Mouse (Mus musculus) thymus, adult 2 months (tissue): ENCODE measurements around the gene Angptl4. TPM values are rescaled to one million over a fixed set of nuclear protein-coding genes. Genes with fewer than 3 reads are reported as not detected.

Source experiments
- DNase-seq: peaks from one replicate; pipeline ENCODE4 v3.0.0; 2021
- H3K27ac ChIP-seq: fragments of 200-500 bp; 2 replicates; pipeline ENCODE4 v1.5.1; 2012; ENCODE audit warnings: low read length, control low read depth; ENCODE audit not compliant: control insufficient read depth, insufficient read depth
- H3K27me3 ChIP-seq: fragments of 200-500 bp; 2 replicates; pipeline ENCODE4 v1.6.1; 2012; ENCODE audit warnings: mild to moderate bottlenecking, low read length, moderate library complexity, mixed read lengths; ENCODE audit not compliant: control insufficient read depth, insufficient read depth
- H3K36me3 ChIP-seq: fragments of 200-500 bp; 2 replicates; pipeline ENCODE4 v1.6.1; 2012; ENCODE audit warnings: mild to moderate bottlenecking, low read length, moderate library complexity; ENCODE audit not compliant: control insufficient read depth, insufficient read depth
- H3K4me1 ChIP-seq: fragments of 200-500 bp; replicated peaks from 2 replicates; pipeline ENCODE4 v1.6.1; 2012; ENCODE audit warnings: low read length; ENCODE audit not compliant: control insufficient read depth, insufficient read depth
- H3K4me3 ChIP-seq: fragments of 200-500 bp; 2 replicates; pipeline ENCODE4 v1.5.1; 2012; ENCODE audit warnings: mild to moderate bottlenecking, low read length, control low read depth, moderate library complexity; ENCODE audit not compliant: control insufficient read depth, insufficient read depth
- CTCF ChIP-seq: fragments of 200-500 bp; IDR thresholded peaks from 2 replicates; pipeline ENCODE4 v1.5.1; 2012; ENCODE audit warnings: mild to moderate bottlenecking, control low read depth, low read length, moderate library complexity, borderline replicate concordance; ENCODE audit not compliant: control insufficient read depth, poor library complexity, insufficient read depth; ENCODE audit errors: extremely low read depth
- POLR2A ChIP-seq: fragments of 200-500 bp; IDR thresholded peaks from 2 replicates; pipeline ENCODE4 v1.6.1; 2012; ENCODE audit warnings: mild to moderate bottlenecking, low read length, control low read depth, moderate library complexity; ENCODE audit not compliant: control insufficient read depth, poor library complexity, insufficient read depth; ENCODE audit errors: extremely low read depth
- WGBS: fragments of 180-500 bp; shearing (Covaris S2); methylation state at CpG from one replicate; pipeline ENCODE4 v1.1.7; 2018; 5-methylcytosine and 5-hydroxymethylcytosine counted together
- polyA plus RNA-seq: library from polyadenylated mRNA; depleted of rRNA; stranded (reverse); fragments of >200 nt; gene quantifications from 2 replicates; pipeline ENCODE4 v1.2.3, GENCODE M21; 2012

Gene Angptl4
- polyA plus RNA-seq, 1 experiment: 23.0 TPM

DNA sequence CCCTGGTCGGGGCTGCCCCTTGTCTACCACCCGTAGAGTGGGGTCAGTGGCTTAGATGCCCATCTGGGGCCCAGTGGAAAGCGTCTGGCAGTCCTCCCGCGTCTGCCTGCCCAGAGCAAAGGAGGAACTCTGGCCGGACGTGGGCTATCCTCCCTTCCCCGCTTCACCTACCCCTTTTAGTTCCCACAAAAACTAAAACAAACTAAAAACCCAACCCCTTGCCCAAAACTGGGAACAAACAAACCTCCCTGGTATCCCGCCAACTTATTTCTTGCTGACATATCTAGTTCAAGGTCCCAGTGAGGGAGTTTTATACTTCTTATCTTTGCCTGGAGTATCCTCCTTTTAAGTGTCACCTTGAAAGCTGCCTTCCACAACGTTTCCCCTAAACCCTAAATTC, 26.6 kb upstream of the Angptl4 start:
- peaks cover 4% of the 10 kb centered on the region; the same call in 1 of the 2 replicates for H3K27me3 ChIP-seq
- H3K4me1 ChIP-seq: peaks cover 6% of the 10 kb centered on the region; the same call in 1 of the 2 replicates
- DNase-seq: no peak
- 12% methylated on average over 10 of the region's 10 CpGs for WGBS
- no peaks in the 10 kb centered on the region for H3K36me3 ChIP-seq
- H3K27ac ChIP-seq: no peak overlapping the region
- TF ChIP-seq POLR2A: no peak
- no peak for TF ChIP-seq CTCF
- no peak overlapping the region for H3K4me3 ChIP-seq

- Histone ChIP-seq H3K27me3 (peaks cover 4% of the 10 kb centered on the region; the same call in 1 of the 2 replicates), H3K27ac (no peak overlapping the region), H3K4me3 (no peak overlapping the region), H3K36me3 (no peaks in the 10 kb centered on the region), H3K4me1 (peaks cover 6% of the 10 kb centered on the region; the same call in 1 of the 2 replicates)
- WGBS: 71% methylated on average over 8 of the region's 9 CpGs
- no peak for TF ChIP-seq POLR2A
- TF ChIP-seq CTCF: no peak
- no peak for DNase-seq
Measured at GRCm38 (mm10) chr17:33807181-33807888, 25.7 kb upstream of the Angptl4 start.

DNA sequence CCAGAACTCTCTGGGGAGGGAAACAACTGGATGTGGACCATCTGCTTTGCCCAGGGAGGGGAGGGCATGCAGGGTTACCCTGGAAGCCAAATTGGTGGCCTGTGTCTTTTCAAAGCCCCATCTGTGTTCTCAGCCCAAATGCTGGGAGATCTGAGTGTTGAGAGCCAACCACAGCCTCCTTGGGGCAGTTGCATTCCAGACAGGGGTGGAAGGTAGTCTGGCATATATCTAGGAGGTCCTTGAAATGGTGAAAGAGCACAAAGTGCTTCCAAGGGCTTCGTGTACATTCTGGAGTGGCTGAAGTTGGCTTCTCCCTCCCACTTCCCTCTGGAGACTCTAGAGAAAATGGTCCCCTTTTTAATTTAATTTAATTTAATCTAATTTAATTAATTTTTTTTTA, 23.1 kb upstream of the Angptl4 start:
- no peak for DNase-seq
- WGBS: 85% methylated on average over 1 of the region's 1 CpGs

DNA sequence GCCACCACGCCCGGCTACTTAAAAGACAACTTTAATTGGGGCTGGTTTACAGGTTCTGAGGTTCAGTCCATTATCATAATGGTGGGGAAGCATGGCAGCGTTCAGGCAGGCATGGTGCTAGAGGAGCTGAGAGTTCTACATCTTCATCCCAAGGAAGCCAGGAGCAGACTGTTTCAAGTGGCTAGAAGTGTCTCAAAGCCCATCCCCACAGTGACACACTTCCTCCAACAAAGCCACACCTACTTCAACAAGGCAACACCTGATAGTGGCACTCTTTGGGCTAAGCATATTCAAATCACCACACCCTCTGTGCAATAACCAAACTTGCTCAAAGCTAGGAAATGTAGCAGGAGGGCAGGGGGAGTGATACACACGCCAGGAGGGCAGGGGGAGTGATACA, 22.6 kb upstream of the Angptl4 start:
- Histone ChIP-seq H3K27ac (no peak overlapping the region), H3K36me3 (no peaks in the 10 kb centered on the region), H3K27me3 (no peaks in the 10 kb centered on the region; the same call in 1 of the 2 replicates), H3K4me3 (no peak overlapping the region), H3K4me1 (no peaks in the 10 kb centered on the region)
- DNase-seq: no peak
- TF ChIP-seq CTCF (no peak), POLR2A (no peak)
- 66% methylated on average over 4 of the region's 4 CpGs for WGBS

More for the DNA sequence above, 23.1 kb upstream of the Angptl4 start:
- Histone ChIP-seq H3K36me3 (no peaks in the 10 kb centered on the region), H3K4me1 (no peaks in the 10 kb centered on the region), H3K27ac (no peak overlapping the region), H3K4me3 (no peak overlapping the region), H3K27me3 (no peaks in the 10 kb centered on the region; the same call in 1 of the 2 replicates)
- TF ChIP-seq POLR2A (no peak), CTCF (no peak)

DNA sequence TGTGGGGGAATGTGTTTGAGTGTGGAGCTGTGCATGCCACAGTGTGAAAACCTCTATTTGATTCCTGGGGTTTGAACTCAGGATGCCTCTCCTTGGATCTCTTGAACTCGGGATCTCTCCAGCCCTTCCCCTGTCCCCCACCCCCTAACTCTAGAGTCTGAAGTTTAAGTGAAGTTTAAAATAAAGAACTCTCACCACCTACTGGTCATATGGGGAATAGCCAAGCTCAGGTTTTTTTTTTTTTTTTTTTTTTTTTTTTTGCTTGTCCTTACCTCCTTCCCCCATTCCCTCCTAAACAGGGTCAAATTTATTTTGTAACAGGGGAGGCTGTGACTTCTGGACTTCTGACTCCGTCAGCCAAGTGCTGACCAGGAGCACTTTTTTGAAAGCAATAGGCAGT, 20.6 kb upstream of the Angptl4 start:
- 0% methylated on average over 2 of the region's 2 CpGs for WGBS

GRCm38 (mm10) chr17:33799277-33799676, 17.6 kb upstream of the Angptl4 start:
- no peak for TF ChIP-seq POLR2A
- no peak for TF ChIP-seq CTCF
- Histone ChIP-seq H3K4me3 (no peak overlapping the region), H3K27me3 (no peaks in the 10 kb centered on the region), H3K36me3 (no peaks in the 10 kb centered on the region), H3K4me1 (no peaks in the 10 kb centered on the region), H3K27ac (no peak overlapping the region)
- no peak for DNase-seq
- WGBS: 23% methylated on average over 1 of the region's 1 CpGs

More for the DNA sequence above, 20.6 kb upstream of the Angptl4 start:
- no peaks in the 10 kb centered on the region; the same call in 1 of the 2 replicates for H3K27me3 ChIP-seq
- DNase-seq: no peak
- no peaks in the 10 kb centered on the region for H3K36me3 ChIP-seq
- no peak overlapping the region for H3K4me3 ChIP-seq
- no peak overlapping the region for H3K27ac ChIP-seq
- no peak for TF ChIP-seq POLR2A
- no peak for TF ChIP-seq CTCF
- H3K4me1 ChIP-seq: no peaks in the 10 kb centered on the region
